Mouse (Mus musculus) lung, postnatal 14 days (tissue): ENCODE results near the gene Acss3.

Experiments
- DNase-seq: peaks from one replicate; pipeline ENCODE4 v3.0.0; 2021

The Acss3 gene

DNA sequence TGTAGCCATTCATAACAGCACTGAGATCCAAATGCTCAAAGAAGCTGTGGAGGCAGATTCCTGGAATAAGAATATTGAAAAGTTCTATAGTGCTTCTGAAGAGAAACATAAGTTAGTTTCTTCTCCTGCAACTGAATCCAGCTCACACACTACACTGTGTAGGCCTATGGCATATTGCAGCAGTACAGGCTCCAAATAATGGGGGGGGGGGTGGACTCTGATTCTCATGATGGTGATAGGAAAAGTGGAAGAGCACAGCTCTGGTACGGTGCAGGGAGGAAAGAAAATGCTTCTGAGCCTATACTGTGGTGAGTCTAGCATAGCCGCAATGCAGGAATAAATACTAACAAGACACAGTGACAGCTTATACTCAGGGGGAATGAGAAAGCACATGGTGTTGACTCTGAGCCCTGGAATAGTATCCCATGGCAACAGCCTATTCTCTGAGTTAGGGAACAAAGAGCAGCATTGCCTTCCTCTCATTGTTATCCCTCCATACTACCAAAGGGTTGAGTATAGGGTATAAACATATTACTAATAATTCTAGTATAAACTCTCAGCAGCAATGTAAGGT, 125.3 kb downstream of the Acss3 start:
- no peak for DNase-seq

DNA sequence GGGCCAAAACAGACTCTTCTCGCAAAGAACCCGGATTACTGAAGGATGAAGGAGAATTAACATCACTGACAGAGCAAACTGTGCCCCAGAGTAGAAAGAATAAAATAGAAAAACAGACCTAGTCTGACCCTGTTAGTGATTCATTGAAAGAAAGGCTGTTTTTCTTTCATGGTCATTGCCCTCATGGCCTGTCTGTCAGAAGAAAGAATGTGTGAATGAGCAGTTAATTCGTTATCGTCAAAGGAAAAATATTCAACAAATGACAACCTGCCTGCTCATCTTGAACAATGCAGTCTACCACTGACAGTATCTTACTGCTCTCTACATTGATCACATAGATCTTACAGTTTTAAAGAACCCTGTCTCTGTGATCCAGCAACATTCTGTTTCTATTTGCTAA, 134.0 kb downstream of the Acss3 start:
- no peak for DNase-seq

- DNase-seq: no peak
Observed at GRCm38 (mm10) chr10:106975193-106976141, 148.0 kb downstream of the Acss3 start.

DNA sequence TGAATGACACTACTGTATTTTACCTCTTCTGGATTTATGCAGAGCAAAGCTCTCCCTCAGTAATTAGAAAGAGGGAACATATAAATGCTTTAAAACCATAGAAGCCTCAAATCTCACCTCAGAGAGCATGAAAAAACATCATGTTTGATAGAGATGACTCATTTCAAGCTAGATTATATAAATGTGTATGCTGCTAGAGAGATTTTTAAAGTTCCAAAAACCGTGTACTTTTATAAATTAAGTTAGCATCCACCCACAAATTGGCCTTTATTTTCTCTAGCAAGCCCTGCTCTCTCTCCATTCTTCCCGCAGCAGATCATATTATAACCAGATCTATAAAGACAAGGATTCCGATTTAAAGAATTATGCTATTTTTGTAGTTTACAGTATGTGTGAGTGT, 164.4 kb downstream of the Acss3 start:
- DNase-seq: no peak

DNA sequence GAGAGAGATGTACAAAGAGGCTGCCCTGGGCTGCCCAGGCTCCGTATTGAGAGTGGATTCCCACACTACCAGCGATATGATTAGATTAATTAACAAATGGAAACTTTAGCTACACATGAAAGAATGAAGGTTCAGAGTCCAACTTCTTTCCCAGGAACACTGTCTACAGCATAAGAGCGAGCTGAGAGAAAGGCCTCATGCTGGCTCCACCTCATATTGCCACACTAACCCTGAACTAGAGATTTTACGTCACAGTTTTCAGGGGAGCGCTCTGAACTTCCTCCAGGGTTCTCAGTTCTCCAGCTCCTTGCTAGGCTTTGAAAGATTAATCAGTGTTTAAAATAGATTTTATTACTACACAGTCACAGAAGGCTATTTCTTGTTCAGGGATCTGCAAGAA, 182.1 kb downstream of the Acss3 start:
- DNase-seq: no peak

GRCm38 (mm10) chr10:106939441-106939840, 184.0 kb downstream of the Acss3 start:
- DNase-seq: no peak

DNA sequence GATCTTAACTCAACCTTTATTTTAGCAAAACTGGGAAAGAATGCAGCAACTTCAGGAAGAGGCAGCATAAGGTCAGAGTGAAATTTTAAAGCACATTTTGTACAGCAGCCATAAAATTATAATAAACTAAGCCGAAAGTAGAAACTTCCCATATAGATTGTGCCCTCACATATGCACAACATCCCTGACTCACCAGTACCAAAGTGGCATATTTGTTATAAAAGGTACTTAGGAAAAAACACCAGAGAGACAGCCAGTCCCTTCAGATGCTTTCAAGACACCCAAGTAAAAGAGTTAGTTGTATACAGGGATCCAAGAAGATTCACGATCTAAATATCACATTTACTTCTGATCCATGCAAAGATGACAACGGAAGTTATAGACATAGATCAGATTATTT, 184.6 kb downstream of the Acss3 start:
- DNase-seq: no peak

DNA sequence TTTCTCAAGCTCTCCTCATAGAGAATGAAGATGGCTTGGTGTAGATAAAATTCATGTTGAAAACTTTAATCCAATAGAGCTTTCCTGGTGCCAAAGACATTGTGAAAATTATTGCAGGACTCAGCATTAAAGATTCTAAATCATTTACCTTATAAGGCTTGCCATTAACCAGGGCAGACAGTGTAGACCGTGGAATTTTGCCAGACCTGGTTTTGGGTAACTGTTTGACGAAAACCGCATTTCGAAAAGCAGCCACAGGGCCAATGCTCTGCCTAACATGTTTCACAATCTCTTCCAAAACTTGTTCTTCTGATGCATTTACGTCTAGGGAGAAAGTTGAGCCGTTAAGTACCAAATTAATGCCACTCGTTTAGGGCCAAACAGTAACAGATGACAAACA, 186.5 kb downstream of the Acss3 start:
- no peak for DNase-seq

- no peak for DNase-seq
Observed at GRCm38 (mm10) chr10:106932571-106933073, 190.8 kb downstream of the Acss3 start.

GRCm38 (mm10) chr10:106928576-106929332, 194.7 kb downstream of the Acss3 start:
- no peak for DNase-seq

- no peak for DNase-seq
Observed at GRCm38 (mm10) chr10:106924798-106925197, 198.7 kb downstream of the Acss3 start.

GRCm38 (mm10) chr10:106924334-106924733, 199.1 kb downstream of the Acss3 start:
- DNase-seq: no peak

GRCm38 (mm10) chr10:106914822-106915221, 208.6 kb downstream of the Acss3 start:
- DNase-seq: no peak

- DNase-seq: no peak
Observed at GRCm38 (mm10) chr10:106914275-106914674, 209.2 kb downstream of the Acss3 start.

DNA sequence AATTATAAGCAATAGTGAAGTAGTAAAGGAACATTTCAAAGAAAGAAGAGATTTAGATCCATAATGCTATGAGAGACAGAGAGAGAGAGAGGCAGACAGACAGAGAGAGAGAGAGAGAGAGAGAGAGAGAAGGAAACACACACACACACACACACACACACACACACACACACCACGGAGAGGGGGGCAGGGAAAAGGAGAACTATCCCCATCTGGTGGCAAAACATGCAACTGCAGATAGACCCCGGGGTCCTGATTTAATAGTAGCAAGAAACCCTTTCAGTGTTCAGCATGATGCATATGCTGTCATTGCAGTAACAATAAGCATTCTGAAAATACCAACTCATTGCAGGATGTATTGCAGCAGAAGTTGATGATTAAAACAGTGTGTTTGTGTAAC, 210.4 kb downstream of the Acss3 start:
- DNase-seq: no peak

- DNase-seq: no peak
Observed at GRCm38 (mm10) chr10:106910108-106910507, 213.4 kb downstream of the Acss3 start.

DNA sequence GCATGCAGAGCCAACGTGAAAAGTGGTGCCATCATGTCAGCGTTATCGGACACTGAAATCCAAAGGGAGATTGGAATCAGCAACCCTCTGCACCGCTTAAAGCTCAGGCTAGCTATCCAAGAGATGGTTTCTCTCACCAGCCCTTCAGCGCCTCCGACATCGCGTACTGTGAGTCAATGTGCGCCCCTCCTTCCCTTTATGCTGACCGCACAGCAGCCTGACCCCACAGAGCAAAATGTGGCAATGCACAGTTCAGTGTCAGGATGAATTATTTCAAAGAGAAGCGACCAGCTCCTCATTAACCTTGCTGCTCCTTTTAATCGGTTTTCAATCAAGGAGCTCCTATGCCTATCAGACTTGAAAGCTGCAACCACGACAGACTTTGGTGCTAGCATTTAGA, 227.1 kb downstream of the Acss3 start:
- DNase-seq: no peak
